Mouse (Mus musculus) liver, adult 2 months (tissue): ENCODE measurements around the gene Kcnb1. TPM values are rescaled to one million over a fixed set of nuclear protein-coding genes. Genes with fewer than 3 reads are reported as not detected.

ENCODE experiments used
- DNase-seq: peaks from one replicate; pipeline ENCODE4 v3.0.0-alpha.2; 2011; ENCODE audit warnings: low read depth, low spot score; ENCODE audit errors: extremely low read depth
- H3K27ac ChIP-seq: fragments of 200-500 bp; replicated peaks from 2 replicates; pipeline ENCODE4 v1.5.1; 2012; ENCODE audit warnings: low read depth, mild to moderate bottlenecking, control low read depth, inconsistent platforms, low read length; ENCODE audit not compliant: insufficient read depth
- H3K27me3 ChIP-seq: fragments of 200-500 bp; 2 replicates; pipeline ENCODE4 v1.6.1; 2012; ENCODE audit warnings: mild to moderate bottlenecking, moderate library complexity, low read length, inconsistent platforms; ENCODE audit not compliant: control insufficient read depth, insufficient read depth
- H3K36me3 ChIP-seq: fragments of 200-500 bp; 2 replicates; pipeline ENCODE4 v1.6.1; 2012; ENCODE audit warnings: low read length, inconsistent platforms; ENCODE audit not compliant: control insufficient read depth, insufficient read depth
- H3K4me1 ChIP-seq: fragments of 200-500 bp; 2 replicates; pipeline ENCODE4 v1.6.1; 2011; ENCODE audit warnings: low read length; ENCODE audit not compliant: control insufficient read depth, insufficient read depth
- H3K4me3 ChIP-seq: fragments of 200-500 bp; 2 replicates; pipeline ENCODE4 v1.5.1; 2011; ENCODE audit warnings: low read depth, mild to moderate bottlenecking, control low read depth, low read length, moderate library complexity; ENCODE audit not compliant: insufficient read depth
- H3K79me2 ChIP-seq: fragments of 200-500 bp; 2 replicates; pipeline ENCODE4 v1.6.1; 2012; ENCODE audit warnings: inconsistent platforms, mild to moderate bottlenecking, low read length, moderate library complexity; ENCODE audit not compliant: control insufficient read depth, insufficient read depth
- H3K9ac ChIP-seq: fragments of 200-500 bp; 2 replicates; pipeline ENCODE4 v1.6.1; 2012; ENCODE audit warnings: low read depth, mild to moderate bottlenecking, control low read depth, inconsistent platforms, low read length
- CTCF ChIP-seq: fragments of 200-500 bp; IDR thresholded peaks from 2 replicates; pipeline ENCODE4 v1.5.1; 2011; ENCODE audit warnings: low read depth, low read length, control low read depth
- POLR2A ChIP-seq: fragments of 200-500 bp; IDR thresholded peaks from 2 replicates; pipeline ENCODE4 v1.6.1; 2011; ENCODE audit warnings: low read length, control low read depth; ENCODE audit not compliant: insufficient read depth; ENCODE audit errors: extremely low read depth
- WGBS: fragments of 180-500 bp; shearing (Covaris S2); methylation state at CpG from one replicate; pipeline ENCODE4 v1.1.7; 2018; 5-methylcytosine and 5-hydroxymethylcytosine counted together
- polyA plus RNA-seq: library from polyadenylated mRNA; depleted of rRNA; stranded (reverse); fragments of >200 nt; gene quantifications from 2 replicates; pipeline ENCODE4 v1.2.3, GENCODE M21; 2012
- total RNA-seq: library from RNA; depleted of rRNA; stranded (reverse); fragments of >200 nt; gene quantifications from 2 replicates; pipeline ENCODE4 v1.2.3, GENCODE M21; 2014

Kcnb1 gene
- total and polyA plus RNA-seq, 2 experiments: 0.32 to 0.83 TPM

GRCm38 (mm10) chr2:167081135-167081534 lies 108.8 kb downstream of the Kcnb1 start:
- Histone ChIP-seq H3K27ac (no peak overlapping the region), H3K9ac (no peak overlapping the region), H3K27me3 (no peaks in the 10 kb centered on the region), H3K4me3 (no peak overlapping the region), H3K4me1 (no peaks in the 10 kb centered on the region), H3K79me2 (no peaks in the 10 kb centered on the region), H3K36me3 (no peaks in the 10 kb centered on the region)
- DNase-seq: no peak
- whole genome bisulfite sequencing: 76% methylated on average over 6 of the region's 6 CpGs
- no peak for TF ChIP-seq CTCF
- no peak for TF ChIP-seq POLR2A

- Histone ChIP-seq H3K4me3 (no peak overlapping the region), H3K27ac (no peak overlapping the region), H3K27me3 (no peaks in the 10 kb centered on the region), H3K4me1 (no peaks in the 10 kb centered on the region), H3K36me3 (no peaks in the 10 kb centered on the region), H3K9ac (no peak overlapping the region), H3K79me2 (no peaks in the 10 kb centered on the region)
- 82% methylated on average over 3 of the region's 3 CpGs for WGBS
- DNase-seq: no peak
- TF ChIP-seq CTCF (no peak), POLR2A (no peak)
These were observed 109.6 kb downstream of the Kcnb1 start for GRCm38 (mm10) chr2:167080387-167080786.

- no peak overlapping the region for H3K27ac ChIP-seq
- no peaks in the 10 kb centered on the region for H3K27me3 ChIP-seq
- TF ChIP-seq POLR2A: no peak
- no peak for TF ChIP-seq CTCF
- H3K79me2 ChIP-seq: no peaks in the 10 kb centered on the region
- no peak overlapping the region for H3K9ac ChIP-seq
- no peaks in the 10 kb centered on the region for H3K36me3 ChIP-seq
- no peaks in the 10 kb centered on the region for H3K4me1 ChIP-seq
- no peak for DNase-seq
- WGBS: 70% methylated on average over 18 of the region's 18 CpGs
- no peak overlapping the region for H3K4me3 ChIP-seq
These were observed 110.3 kb downstream of the Kcnb1 start for GRCm38 (mm10) chr2:167079535-167080257.

- H3K36me3 ChIP-seq: no peaks in the 10 kb centered on the region
- no peak overlapping the region for H3K4me3 ChIP-seq
- H3K79me2 ChIP-seq: no peaks in the 10 kb centered on the region
- DNase-seq: no peak
- no peak overlapping the region for H3K27ac ChIP-seq
- no peaks in the 10 kb centered on the region for H3K4me1 ChIP-seq
- no peaks in the 10 kb centered on the region for H3K27me3 ChIP-seq
- no peak overlapping the region for H3K9ac ChIP-seq
- WGBS: 51% methylated on average over 9 of the region's 9 CpGs
- TF ChIP-seq POLR2A: no peak
- TF ChIP-seq CTCF: no peak
These were observed 110.9 kb downstream of the Kcnb1 start for GRCm38 (mm10) chr2:167078931-167079495.

GRCm38 (mm10) chr2:167078486-167078885 lies 111.5 kb downstream of the Kcnb1 start:
- Histone ChIP-seq H3K9ac (no peak overlapping the region), H3K36me3 (no peaks in the 10 kb centered on the region), H3K4me1 (no peaks in the 10 kb centered on the region), H3K27ac (no peak overlapping the region), H3K4me3 (no peak overlapping the region), H3K79me2 (no peaks in the 10 kb centered on the region), H3K27me3 (no peaks in the 10 kb centered on the region)
- no peak for DNase-seq
- WGBS: 34% methylated on average over 7 of the region's 7 CpGs
- TF ChIP-seq POLR2A (no peak), CTCF (no peak)
